Mouse (Mus musculus) CH12.LX (cell line): ENCODE results near the gene Ppp1r14b.

Experiments
- CTCF ChIP-seq, 2 experiments: IDR thresholded peaks in 1 of 2; conservative IDR thresholded peaks in 1 of 2; 2 replicates each; pipeline ENCODE4 v1.5.1; 2011 to 2012; ENCODE audit warnings: low read depth in 2 of 2, low read length in 2 of 2, improper control_type of control experiment in 1 of 2, inconsistent platforms in 1 of 2, mild to moderate bottlenecking in 1 of 2, moderate library complexity in 1 of 2
- NELFE ChIP-seq: IDR thresholded peaks from 2 replicates; pipeline ENCODE4 v1.6.1; 2011; ENCODE audit warnings: low read depth, low read length, improper control_type of control experiment
- SIN3A ChIP-seq: IDR thresholded peaks from 2 replicates; pipeline ENCODE4 v1.6.1; 2012; ENCODE audit warnings: low read length, improper control_type of control experiment, inconsistent platforms

GRCm38 (mm10) chr19:6972247-6972917 is 2.4 kb upstream of the Ppp1r14b start:
- TF ChIP-seq NELFE: no peak
- no peak for TF ChIP-seq CTCF (conservative IDR thresholded peaks at IDR 0.05 in 1 of 2, IDR thresholded peaks at IDR 0.05 in 1 of 2; ENCODE audit: low read depth in 2 of 2, low read length in 2 of 2)
- TF ChIP-seq SIN3A: no peak
